Mouse (Mus musculus) mouse trophoblast stem cell (cell line): ENCODE data around the gene Cercam.

Source experiments
- in situ Hi-C, 2 experiments: fragments of 300-500 bp; cut with MseI, MboI; formaldehyde crosslinking; loops; 2 replicates in 1 of 2; 3 replicates in 1 of 2; pipeline ENCODE4 v1.15.1; 2025

The Cercam gene

GRCm38 (mm10) chr2:29868949-29869645 is at the start of gene Cercam:
Gene Cercam, plus strand, starts transcription at chr2:29869164.
- in situ Hi-C loops: no loop called here

- in situ Hi-C loops: no loop called here
Observed at GRCm38 (mm10) chr2:29819363-29819762, 49.6 kb upstream of the Cercam start.

DNA sequence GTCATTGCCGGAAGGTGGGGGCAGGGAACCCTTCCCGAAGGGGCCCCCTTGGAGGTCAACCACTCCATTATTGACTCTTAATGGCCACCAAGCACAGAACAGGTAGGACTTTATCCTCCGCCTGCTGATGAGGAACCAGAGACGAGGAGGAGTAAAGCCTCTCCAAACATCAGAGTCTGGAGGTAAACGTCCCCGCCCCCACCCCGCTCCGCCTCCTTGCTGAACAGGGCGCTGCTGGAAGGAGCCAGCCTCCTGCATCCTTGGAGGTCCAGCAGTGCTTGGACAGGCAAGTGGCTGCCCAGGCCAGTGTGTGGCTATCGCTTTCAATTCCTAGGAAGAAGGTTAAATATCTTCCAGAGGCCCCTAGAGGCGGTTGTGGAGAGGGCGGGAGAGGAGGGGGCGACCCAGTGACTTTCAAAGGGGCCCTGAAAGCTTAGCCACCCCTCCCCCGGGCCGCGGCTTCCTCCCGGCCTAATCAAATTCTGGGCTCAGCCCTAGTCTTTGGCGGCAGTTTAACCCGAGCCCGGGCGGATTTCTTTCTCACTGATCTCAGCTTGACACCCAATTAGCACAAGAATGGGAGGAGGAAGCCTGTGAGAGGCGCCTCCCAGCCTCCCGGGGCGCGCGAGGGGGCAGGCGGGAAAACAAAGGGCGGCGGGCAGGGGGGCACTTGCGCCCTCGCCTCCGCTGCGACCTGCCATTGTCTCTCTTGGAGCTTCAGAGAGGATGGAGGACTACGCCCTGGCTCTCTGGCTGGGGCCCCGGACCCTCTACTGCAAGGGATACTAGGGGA is 48.7 kb upstream of the Cercam start, which contains the start of gene Urm1:
Urm1 (plus strand) TSS at position 51 of the 793 bp plus-strand sequence.
- in situ Hi-C loops: no loop called here

GRCm38 (mm10) chr2:29826318-29826925 is 42.5 kb upstream of the Cercam start:
- in situ Hi-C loops: no loop called here

DNA sequence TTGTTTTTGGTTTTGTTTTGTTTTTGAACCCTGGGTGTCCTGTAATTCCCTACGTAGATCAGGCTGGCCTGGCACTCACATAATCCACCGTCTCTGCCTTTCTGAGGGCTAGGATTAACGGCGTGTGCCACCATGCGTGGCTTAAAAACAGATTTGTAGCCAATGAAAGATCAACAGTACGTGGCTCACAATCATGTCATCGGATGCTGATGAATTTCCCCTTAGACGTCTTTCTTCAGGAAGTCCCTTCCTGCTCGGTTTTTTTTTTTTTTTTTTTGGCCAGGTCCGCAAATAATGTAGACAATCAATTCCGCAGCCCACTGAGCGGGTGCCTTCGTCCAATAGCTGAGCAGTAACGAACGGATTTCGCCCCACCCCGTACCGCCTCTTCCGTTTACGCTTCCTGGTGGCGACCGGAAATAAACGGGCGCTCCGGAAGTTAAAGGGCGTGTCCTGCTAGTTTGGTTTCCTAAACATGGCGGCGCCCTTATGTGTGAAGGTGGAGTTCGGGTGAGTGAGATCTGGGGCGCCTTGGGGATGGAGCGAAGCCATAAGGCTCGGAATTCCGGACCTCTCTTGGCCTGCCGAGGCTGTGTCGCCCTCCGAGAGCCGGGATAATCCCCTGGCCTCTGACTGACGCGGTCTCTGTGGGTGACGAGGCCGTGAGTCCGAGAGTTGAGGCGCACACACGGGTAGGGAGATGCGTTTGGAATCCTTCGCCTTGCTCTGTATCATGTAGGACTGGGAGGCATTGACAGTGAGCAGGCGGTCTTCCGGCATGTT is 41.8 kb upstream of the Cercam start:
- in situ Hi-C loops: no loop called here

- in situ Hi-C loops: no loop called here
Observed at GRCm38 (mm10) chr2:29827709-29828024, 41.3 kb upstream of the Cercam start.

DNA sequence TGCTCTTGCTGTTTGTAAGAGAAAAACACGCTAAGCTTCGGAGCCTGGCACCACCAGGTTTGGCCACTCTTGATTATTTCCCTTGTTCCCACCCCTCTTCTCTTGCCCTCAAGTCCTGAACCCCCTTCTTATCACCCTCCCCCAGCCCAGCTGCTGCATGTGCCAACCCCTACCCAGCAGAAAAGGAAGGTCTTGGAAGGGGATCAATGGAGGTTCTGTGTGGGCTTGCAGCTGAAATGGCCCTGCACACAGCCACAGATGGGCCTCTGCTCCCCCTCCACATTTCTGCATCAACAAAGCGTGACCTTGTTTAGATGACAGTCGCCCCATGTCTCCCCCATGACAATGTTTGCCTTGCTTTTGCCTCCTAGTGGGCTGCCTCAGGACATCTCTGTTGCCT is 37.9 kb upstream of the Cercam start:
- in situ Hi-C loops: no loop called here

- in situ Hi-C loops: no loop called here
Observed at GRCm38 (mm10) chr2:29833796-29834195, 35.2 kb upstream of the Cercam start.

GRCm38 (mm10) chr2:29835391-29835899 is 33.5 kb upstream of the Cercam start:
- in situ Hi-C loops: no loop called here

DNA sequence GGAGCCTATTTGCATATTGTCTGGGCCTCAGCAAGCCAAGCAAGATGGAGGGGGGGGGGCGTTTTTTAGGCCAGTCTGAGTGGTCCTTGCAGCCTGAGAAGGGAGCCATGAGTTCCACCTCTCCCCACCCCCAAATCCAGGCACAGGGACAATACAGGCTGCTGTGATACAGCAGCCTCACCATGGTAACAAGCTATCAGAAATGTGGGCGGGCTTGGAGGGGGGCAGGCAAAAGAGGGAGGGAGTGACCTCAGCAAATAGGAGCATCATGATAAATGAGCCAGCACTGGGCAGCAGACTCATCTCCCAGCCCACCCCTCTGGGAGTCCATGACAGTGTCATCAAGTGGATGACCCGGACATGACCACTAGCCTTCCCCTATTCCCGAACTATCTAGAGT is 29.5 kb upstream of the Cercam start:
- in situ Hi-C loops: no loop called here

DNA sequence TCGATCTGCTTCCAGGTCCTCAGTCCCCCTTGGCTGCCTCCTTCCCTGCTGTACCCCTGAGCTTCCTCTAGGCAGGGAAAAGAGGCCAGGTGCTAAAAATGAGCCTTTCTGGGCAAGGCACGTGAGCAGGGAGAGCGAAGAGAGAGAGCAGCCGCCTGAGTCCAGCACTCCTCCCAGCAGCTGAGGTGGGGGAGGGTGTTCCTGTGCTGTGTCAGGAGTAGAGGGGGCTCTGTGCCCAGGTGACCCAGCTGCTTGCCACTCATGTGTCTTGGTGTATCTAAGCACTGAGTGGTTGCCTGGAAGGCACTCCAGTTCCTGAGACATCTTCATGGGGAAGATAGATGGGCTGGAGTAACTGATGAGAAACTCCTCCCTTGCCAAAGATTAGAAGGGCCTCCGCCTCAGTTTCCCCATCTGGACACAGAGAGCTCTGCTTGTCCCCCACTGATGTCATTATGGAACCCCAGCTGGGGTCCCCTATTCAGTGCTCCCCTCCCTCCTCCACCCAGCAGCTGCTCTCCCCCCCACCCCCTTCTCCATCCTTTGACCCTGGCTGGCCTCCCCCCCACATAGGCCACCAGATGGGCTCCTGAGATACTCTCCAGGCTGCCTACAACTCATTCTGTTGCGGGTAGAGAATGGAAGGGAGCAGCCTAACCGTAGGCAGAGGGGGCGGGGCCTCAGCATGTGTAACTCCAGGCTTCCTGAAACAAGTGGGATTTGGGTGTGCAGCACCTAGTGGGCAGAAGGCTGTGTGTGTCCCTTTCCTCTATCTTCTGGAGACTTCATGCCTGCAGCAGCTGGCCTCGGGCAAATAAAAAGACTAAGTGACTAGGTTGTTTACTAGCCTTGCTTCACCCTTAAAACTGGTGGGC is 25.5 kb upstream of the Cercam start:
- in situ Hi-C loops: no loop called here

GRCm38 (mm10) chr2:29844115-29844514 is 24.8 kb upstream of the Cercam start:
- in situ Hi-C loops: no loop called here

DNA sequence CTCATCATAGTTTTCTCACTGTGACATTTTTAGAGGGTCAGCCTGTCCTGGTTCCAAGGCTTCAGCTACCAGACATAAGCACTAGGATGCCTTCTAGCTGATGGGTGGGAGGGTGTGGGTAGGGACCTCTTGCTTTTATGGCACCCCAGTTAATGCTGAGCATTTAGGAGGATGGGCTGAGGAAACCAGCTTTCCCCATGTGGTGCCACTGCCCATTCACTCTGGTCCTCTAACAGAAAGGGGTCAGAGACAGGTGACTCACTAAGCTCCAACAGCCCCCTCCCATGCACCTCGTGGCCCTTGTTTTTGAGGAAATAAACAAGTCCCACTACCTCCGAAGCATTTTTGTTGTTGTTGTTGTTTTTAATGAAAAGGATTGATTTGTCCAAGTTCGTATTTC is 24.3 kb upstream of the Cercam start:
- in situ Hi-C loops: no loop called here

DNA sequence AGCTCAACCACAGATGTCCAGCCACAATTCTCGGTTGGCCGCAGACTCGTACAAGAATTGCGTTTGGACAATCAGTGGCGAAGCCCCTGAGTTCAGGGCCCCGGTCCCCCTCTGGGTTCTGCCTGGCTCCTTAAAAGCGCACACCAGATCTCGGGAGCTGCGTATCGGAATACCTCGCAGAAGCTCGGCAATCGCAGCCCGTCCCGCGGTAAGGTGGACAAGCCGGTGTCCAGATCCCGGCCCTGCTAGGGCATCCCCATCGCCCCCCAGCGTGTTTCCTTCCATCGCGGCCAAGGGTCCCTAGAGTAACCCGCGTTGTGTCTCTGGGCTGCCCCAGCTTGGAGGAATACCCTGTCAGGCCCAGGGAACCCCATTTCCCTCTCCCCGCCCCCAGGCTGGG is 23.3 kb upstream of the Cercam start:
- in situ Hi-C loops: no loop called here

- in situ Hi-C loops: no loop called here
Observed at GRCm38 (mm10) chr2:29846061-29846853, 22.7 kb upstream of the Cercam start.

DNA sequence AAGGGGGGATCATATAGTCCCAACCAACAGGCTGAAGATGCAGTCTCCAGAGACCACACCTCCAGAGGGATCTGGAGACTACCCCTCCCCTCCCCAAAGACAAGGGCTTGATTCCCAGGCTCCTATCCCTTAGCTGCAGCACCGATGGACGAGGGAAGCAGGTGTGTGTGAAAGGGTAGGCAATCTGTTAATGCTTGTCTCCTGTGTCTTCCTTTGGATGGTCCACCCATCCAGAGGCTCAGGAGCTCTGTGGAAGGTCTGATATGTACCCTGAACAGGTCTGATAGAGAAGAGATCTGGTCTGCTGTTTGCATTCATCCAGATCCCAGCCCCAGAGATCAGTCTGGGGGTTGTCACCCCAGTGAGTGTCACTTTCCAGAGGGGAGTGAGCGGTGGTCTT is 22.1 kb upstream of the Cercam start:
- in situ Hi-C loops: no loop called here

DNA sequence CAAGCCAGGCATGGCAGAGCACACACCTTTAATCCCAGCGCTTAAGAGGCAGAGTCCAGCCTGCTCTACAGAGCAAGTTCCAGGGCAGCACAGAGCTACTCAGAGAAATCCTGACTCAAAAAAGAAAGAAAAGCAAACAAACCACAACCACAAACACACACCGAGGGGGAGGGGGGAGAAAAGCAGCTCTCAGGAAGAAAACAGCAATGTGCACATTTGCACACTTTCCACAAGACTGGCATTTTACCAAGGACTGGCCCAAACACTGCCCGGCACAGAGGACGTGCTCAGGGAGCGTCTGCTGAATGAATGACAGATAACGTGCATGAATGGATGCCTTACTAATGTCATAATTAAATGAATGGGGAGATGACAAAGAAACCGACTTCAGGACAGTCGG is 19.9 kb upstream of the Cercam start:
- in situ Hi-C loops: no loop called here

GRCm38 (mm10) chr2:29849841-29850480 is 19.0 kb upstream of the Cercam start:
- in situ Hi-C loops: no loop called here

GRCm38 (mm10) chr2:29852957-29853485 is 15.9 kb upstream of the Cercam start:
- in situ Hi-C loops: no loop called here
